Mouse (Mus musculus) natural killer cell, adult 2 months (primary cell): ENCODE measurements around the gene Edn1.

Experiments used
- DNase-seq, 2 experiments: peaks; one replicate each; pipeline ENCODE4 v3.0.0; 2022; ENCODE audit warnings: low spot score in 2 of 2

The Edn1 gene

GRCm38 (mm10) chr13:42315628-42316027 lies 14.4 kb downstream of the Edn1 start:
- no peak for DNase-seq

DNA sequence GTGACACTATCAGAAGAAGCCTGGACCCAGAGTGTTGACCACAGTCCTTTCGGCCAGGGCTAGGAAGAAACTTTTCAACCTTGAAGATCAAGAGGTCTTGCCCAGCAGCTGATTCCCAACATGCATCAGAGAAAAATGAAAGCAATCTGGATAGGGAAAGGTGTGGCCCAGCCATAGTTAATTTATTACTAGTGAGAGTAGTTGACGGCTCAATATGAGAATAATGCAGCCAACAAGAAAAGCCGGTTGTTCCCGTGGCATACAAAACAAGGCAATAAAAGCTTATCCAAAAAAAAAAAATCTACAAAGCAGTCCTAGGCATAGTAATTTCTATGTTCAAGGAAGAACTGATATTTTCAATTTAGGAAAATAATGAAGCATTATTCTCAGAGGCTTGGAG lies 16.5 kb downstream of the Edn1 start:
- no peak for DNase-seq

- DNase-seq: peak in 1 of 2 experiments; percentile 3
These were observed 27.3 kb downstream of the Edn1 start for GRCm38 (mm10) chr13:42328576-42328975.

- DNase-seq: no peak
These were observed 29.8 kb downstream of the Edn1 start for GRCm38 (mm10) chr13:42331104-42331503.

GRCm38 (mm10) chr13:42334981-42335380 lies 33.7 kb downstream of the Edn1 start:
- DNase-seq: no peak

- no peak for DNase-seq
These were observed 35.1 kb downstream of the Edn1 start for GRCm38 (mm10) chr13:42336414-42336813.

GRCm38 (mm10) chr13:42337072-42337471 lies 35.8 kb downstream of the Edn1 start:
- DNase-seq: no peak

- no peak for DNase-seq
These were observed 38.2 kb downstream of the Edn1 start for GRCm38 (mm10) chr13:42339466-42339865.

- DNase-seq: no peak
These were observed 40.7 kb downstream of the Edn1 start for GRCm38 (mm10) chr13:42341871-42342532.

- no peak for DNase-seq
These were observed 44.2 kb downstream of the Edn1 start for GRCm38 (mm10) chr13:42345439-42345838.

- no peak for DNase-seq
These were observed 45.1 kb downstream of the Edn1 start for GRCm38 (mm10) chr13:42346414-42346813.

- no peak for DNase-seq
These were observed 50.4 kb downstream of the Edn1 start for GRCm38 (mm10) chr13:42351675-42352074.
